Mouse (Mus musculus): ENCODE results near the gene Glb1l.

The Glb1l gene

GRCm38 (mm10) chr1:75192452-75192851 lies 18.2 kb downstream of the Glb1l start:
- no peak for DNase-seq (ENCODE audit: low read depth)

- peak; percentile 97 for DNase-seq (ENCODE audit: low read depth)
These were observed 18.8 kb downstream of the Glb1l start, which contains the start of the genes Ankzf1 and Atg9a for GRCm38 (mm10) chr1:75191622-75192402. Gene Ankzf1, plus strand, starts transcription at chr1:75192151. Gene Atg9a, minus strand, starts transcription at chr1:75192196.

GRCm38 (mm10) chr1:75191258-75191621 lies 19.4 kb downstream of the Glb1l start:
- DNase-seq (ENCODE audit: low read depth): no peak

- DNase-seq (ENCODE audit: low read depth): no peak
These were observed 20.0 kb downstream of the Glb1l start for GRCm38 (mm10) chr1:75190577-75190976.

GRCm38 (mm10) chr1:75187914-75188483 lies 22.6 kb downstream of the Glb1l start:
- peak; percentile 70 for DNase-seq (ENCODE audit: low read depth)

- DNase-seq (ENCODE audit: low read depth): no peak
These were observed 23.5 kb downstream of the Glb1l start for GRCm38 (mm10) chr1:75187126-75187525.

- DNase-seq (ENCODE audit: low read depth): no peak
These were observed 25.1 kb downstream of the Glb1l start for GRCm38 (mm10) chr1:75185495-75185894.

- DNase-seq (ENCODE audit: low read depth): no peak
These were observed 28.5 kb downstream of the Glb1l start for GRCm38 (mm10) chr1:75182160-75182559.

- DNase-seq (ENCODE audit: low read depth): no peak
These were observed 29.2 kb downstream of the Glb1l start for GRCm38 (mm10) chr1:75181377-75181870.

GRCm38 (mm10) chr1:75180741-75181140 lies 29.9 kb downstream of the Glb1l start:
- no peak for DNase-seq (ENCODE audit: low read depth)

- DNase-seq (ENCODE audit: low read depth): peak; percentile 85
These were observed 30.5 kb downstream of the Glb1l start, which contains the start of gene Abcb6 for GRCm38 (mm10) chr1:75180105-75180590. Gene Abcb6, minus strand, starts transcription at chr1:75180392.

- DNase-seq (ENCODE audit: low read depth): no peak
These were observed 31.1 kb downstream of the Glb1l start for GRCm38 (mm10) chr1:75179334-75180104.

GRCm38 (mm10) chr1:75168472-75169464 lies 41.8 kb downstream of the Glb1l start, which contains the start of gene Zfand2b:
Gene Zfand2b, plus strand, starts transcription at chr1:75168646.
- DNase-seq (ENCODE audit: low read depth): peak; percentile 92

GRCm38 (mm10) chr1:75168093-75168471 lies 42.5 kb downstream of the Glb1l start:
- no peak for DNase-seq (ENCODE audit: low read depth)

GRCm38 (mm10) chr1:75160256-75160617 lies 50.4 kb downstream of the Glb1l start:
- no peak for DNase-seq (ENCODE audit: low read depth)

- no peak for DNase-seq (ENCODE audit: low read depth)
These were observed 50.9 kb downstream of the Glb1l start for GRCm38 (mm10) chr1:75159540-75160255.

GRCm38 (mm10) chr1:75158990-75159389 lies 51.6 kb downstream of the Glb1l start:
- no peak for DNase-seq (ENCODE audit: low read depth)

GRCm38 (mm10) chr1:75155837-75156236 lies 54.8 kb downstream of the Glb1l start:
- DNase-seq (ENCODE audit: low read depth): no peak

GRCm38 (mm10) chr1:75148727-75149126 lies 61.9 kb downstream of the Glb1l start:
- no peak for DNase-seq (ENCODE audit: low read depth)
